Mouse (Mus musculus): Measurements from ENCODE around the gene Immp2l.

Immp2l gene

DNA sequence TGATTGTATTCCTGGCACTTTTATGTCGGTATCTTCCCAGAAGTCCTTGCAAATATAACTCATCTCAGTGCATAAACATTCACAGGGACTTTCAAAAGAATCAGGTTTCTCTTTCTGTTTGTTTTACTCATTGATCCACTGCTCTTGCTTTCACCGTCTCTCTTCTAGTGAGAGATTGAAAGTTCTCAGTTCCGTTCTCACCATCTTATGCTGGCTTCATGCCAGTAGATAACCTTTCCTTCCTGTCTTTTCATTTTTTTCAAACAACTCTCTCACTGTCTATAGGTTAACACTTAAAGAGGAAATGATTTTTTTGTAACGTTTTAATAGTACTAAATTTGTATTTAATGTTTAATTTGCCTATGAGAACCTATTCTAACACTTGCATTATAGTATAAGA lies 937.1 kb downstream of the Immp2l start:
- DNase-seq (ENCODE audit: low read depth, low spot score): peak; percentile 30

DNA sequence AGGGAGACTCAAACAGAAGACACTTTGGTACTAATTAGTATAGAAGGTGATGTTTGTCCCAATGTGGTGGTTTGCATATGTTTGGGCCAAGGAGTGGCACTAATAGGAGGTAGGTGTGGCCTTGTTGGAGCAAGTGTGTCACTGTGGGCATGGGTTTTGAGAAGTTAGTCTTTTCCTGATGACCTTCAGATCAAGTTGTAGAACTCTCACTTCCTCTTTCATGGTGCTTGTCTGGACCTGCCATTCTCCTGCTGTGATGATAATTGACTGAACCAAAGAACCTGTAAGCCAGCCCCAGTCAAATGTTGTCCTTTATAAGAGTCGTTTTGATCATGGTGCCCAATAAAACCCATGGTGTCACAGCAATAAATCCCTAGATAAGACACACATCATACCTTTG lies 967.5 kb downstream of the Immp2l start:
- peak; percentile 53 for DNase-seq (ENCODE audit: low read depth, low spot score)

Data from A20 (cell line).